Mouse (Mus musculus) ES-Bruce4 (cell line): ENCODE results near the gene Gm4787.

Source experiments
- CTCF ChIP-seq: IDR thresholded peaks from one replicate; pipeline ENCODE4 v1.8.1; 2011; ENCODE audit warnings: low read depth, low read length
- POLR2A ChIP-seq: IDR thresholded peaks from one replicate; pipeline ENCODE4 v1.8.1; 2011; ENCODE audit warnings: low read length; ENCODE audit not compliant: insufficient read depth

- TF ChIP-seq CTCF (no peak), POLR2A (no peak)
Observed at GRCm38 (mm10) chr12:81408966-81409365, 29.7 kb upstream of the Gm4787 start.
